Mouse (Mus musculus) myocyte (in vitro differentiated cells): ENCODE measurements around the gene Zfp36l1. TPM values are rescaled to one million over a fixed set of nuclear protein-coding genes. Genes with fewer than 3 reads are reported as not detected.
"Not testable (repeated sequence)": the region's sequence is repeated elsewhere in the genome, so short reads cannot be mapped to it uniquely, and the experiment has no call there.

Experiments
- H3K27me3 ChIP-seq: one replicate; pipeline ENCODE4 v1.6.1; 2011; ENCODE audit not compliant: control insufficient read depth, insufficient read depth, insufficient read length
- H3K36me3 ChIP-seq: one replicate; pipeline ENCODE4 v1.6.1; 2011; ENCODE audit not compliant: control insufficient read depth, insufficient read depth
- H3K4me2 ChIP-seq: one replicate; pipeline ENCODE4 v1.6.1; 2011; ENCODE audit warnings: low read depth, control low read depth
- H3K4me3 ChIP-seq: one replicate; pipeline ENCODE4 v1.5.1; 2011; ENCODE audit warnings: mild to moderate bottlenecking, control low read depth, moderate library complexity
- H3K79me2 ChIP-seq: one replicate; pipeline ENCODE4 v1.6.1; 2011; ENCODE audit not compliant: control insufficient read depth, insufficient read depth
- H3ac ChIP-seq: one replicate; pipeline ENCODE4 v1.6.1; 2011; ENCODE audit not compliant: control insufficient read depth, insufficient read length
- CEBPB ChIP-seq: IDR thresholded peaks from 2 replicates; pipeline ENCODE4 v1.6.1; 2011; ENCODE audit warnings: mild to moderate bottlenecking, moderate library complexity; ENCODE audit not compliant: poor library complexity, insufficient read depth, severe bottlenecking
- E2F4 ChIP-seq: IDR thresholded peaks from one replicate; pipeline ENCODE4 v1.6.1; 2011; ENCODE audit warnings: mild to moderate bottlenecking, control low read depth, moderate library complexity; ENCODE audit not compliant: insufficient read depth
- MAX ChIP-seq: IDR thresholded peaks from one replicate; pipeline ENCODE4 v1.6.1; 2011; ENCODE audit warnings: low read depth, mild to moderate bottlenecking, control low read depth
- MYOD1 ChIP-seq, 3 experiments: IDR thresholded peaks; one replicate each; pipeline ENCODE4 v1.6.1; 2011; ENCODE audit warnings: control low read depth in 2 of 3, low read depth in 2 of 3, mild to moderate bottlenecking in 2 of 3, moderate library complexity in 1 of 3; ENCODE audit not compliant: insufficient read length in 2 of 3, control insufficient read depth in 1 of 3
- MYOG ChIP-seq, 3 experiments: IDR thresholded peaks; one replicate each; pipeline ENCODE4 v1.6.1; 2011; ENCODE audit warnings: control low read depth in 2 of 3, low read depth in 2 of 3, mild to moderate bottlenecking in 2 of 3; ENCODE audit not compliant: insufficient read length in 2 of 3, control insufficient read depth in 1 of 3, insufficient read depth in 1 of 3
- POLR2A ChIP-seq: IDR thresholded peaks from one replicate; pipeline ENCODE4 v1.6.1; 2011; ENCODE audit warnings: low read depth, mild to moderate bottlenecking, control low read depth, moderate library complexity; ENCODE audit not compliant: insufficient read length
- POLR2AphosphoS2 ChIP-seq: IDR thresholded peaks from one replicate; pipeline ENCODE4 v1.6.1; 2011; ENCODE audit warnings: low read depth, control low read depth; ENCODE audit not compliant: insufficient read length
- REST ChIP-seq: IDR thresholded peaks from one replicate; pipeline ENCODE4 v1.6.1; 2011; ENCODE audit warnings: mild to moderate bottlenecking, control low read depth, moderate library complexity; ENCODE audit not compliant: insufficient read depth, insufficient read length
- SRF ChIP-seq: IDR thresholded peaks from one replicate; pipeline ENCODE4 v1.6.1; 2011; ENCODE audit warnings: low read depth; ENCODE audit not compliant: control insufficient read depth, insufficient read length
- TCF12 ChIP-seq: IDR thresholded peaks from one replicate; pipeline ENCODE4 v1.6.1; 2011; ENCODE audit warnings: mild to moderate bottlenecking, control low read depth; ENCODE audit not compliant: poor library complexity, insufficient read depth, severe bottlenecking
- TCF3 ChIP-seq: IDR thresholded peaks from one replicate; pipeline ENCODE4 v1.6.1; 2011; ENCODE audit warnings: low read depth, control low read depth; ENCODE audit not compliant: insufficient read length
- USF1 ChIP-seq: IDR thresholded peaks from one replicate; pipeline ENCODE4 v1.6.1; 2011; ENCODE audit warnings: low read depth, mild to moderate bottlenecking, control low read depth, moderate library complexity
- polyA plus RNA-seq: library from polyadenylated mRNA; unstranded; fragments of >200 nt; fragmentation: generic; extraction: Trizol; gene quantifications from one replicate; pipeline ENCODE4 v1.2.1, GENCODE M21; 2012; ENCODE audit warnings: missing spikeins

Zfp36l1 gene
- polyA plus RNA-seq, 1 experiment, result 35.7 TPM

DNA sequence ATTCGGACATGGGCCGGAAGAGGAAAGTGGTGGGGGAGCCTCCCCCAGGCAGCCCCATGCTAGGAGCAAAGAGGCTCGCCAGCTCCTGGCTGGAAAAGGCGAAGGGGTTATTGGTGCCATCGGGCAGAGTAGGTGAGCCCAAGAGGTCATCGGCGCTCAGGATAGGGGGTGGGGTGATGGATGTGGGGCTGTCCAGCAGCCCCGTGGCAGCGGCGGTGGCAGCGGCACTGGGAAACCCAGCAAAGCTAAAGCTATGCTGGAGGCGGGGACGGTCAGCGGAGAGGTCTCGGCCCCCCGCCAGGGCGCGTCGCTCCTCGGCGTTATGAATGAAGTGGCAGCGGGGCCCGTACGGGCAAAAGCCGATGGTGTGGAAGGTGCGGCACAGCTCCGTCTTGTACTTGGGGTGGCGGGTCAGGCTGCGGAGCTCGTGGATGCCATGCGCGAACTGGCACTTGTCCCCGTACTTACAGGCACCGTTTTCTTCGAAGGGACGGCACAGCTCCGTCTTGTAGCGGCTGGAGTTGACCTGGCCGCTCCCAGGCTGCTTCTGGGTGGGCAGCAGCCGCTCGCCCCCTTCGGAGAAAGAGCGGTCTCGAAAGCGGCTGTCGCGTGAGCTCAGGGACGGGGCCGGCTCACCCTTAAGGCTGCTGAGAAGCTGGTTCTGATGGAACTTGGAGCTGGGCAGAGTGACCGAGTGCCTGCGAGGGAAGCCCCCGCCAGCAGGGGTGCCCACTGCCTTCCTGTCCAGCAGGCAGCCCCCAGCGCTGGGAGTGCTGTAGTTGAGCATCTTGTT is 2.9 kb downstream of the Zfp36l1 start:
- peak; percentile 52 for TF ChIP-seq POLR2AphosphoS2
- TF ChIP-seq POLR2A, result peak; percentile 47
- TF ChIP-seq MYOD1 (IDR thresholded peaks at IDR 0.05; ENCODE audit: control insufficient read depth in 1 of 3, insufficient read length in 2 of 3, low read depth in 2 of 3), result no peak
- no peak for TF ChIP-seq E2F4
- no peak for TF ChIP-seq TCF12
- Histone ChIP-seq H3ac (peak overlapping the region; percentile 78), H3K79me2 (peaks cover 29% of the 10 kb centered on the region), H3K36me3 (peaks cover 16% of the 10 kb centered on the region), H3K4me3 (peak overlapping the region; percentile 100), H3K27me3 (no peaks in the 10 kb centered on the region), H3K4me2 (peak overlapping the region; percentile 76)

DNA sequence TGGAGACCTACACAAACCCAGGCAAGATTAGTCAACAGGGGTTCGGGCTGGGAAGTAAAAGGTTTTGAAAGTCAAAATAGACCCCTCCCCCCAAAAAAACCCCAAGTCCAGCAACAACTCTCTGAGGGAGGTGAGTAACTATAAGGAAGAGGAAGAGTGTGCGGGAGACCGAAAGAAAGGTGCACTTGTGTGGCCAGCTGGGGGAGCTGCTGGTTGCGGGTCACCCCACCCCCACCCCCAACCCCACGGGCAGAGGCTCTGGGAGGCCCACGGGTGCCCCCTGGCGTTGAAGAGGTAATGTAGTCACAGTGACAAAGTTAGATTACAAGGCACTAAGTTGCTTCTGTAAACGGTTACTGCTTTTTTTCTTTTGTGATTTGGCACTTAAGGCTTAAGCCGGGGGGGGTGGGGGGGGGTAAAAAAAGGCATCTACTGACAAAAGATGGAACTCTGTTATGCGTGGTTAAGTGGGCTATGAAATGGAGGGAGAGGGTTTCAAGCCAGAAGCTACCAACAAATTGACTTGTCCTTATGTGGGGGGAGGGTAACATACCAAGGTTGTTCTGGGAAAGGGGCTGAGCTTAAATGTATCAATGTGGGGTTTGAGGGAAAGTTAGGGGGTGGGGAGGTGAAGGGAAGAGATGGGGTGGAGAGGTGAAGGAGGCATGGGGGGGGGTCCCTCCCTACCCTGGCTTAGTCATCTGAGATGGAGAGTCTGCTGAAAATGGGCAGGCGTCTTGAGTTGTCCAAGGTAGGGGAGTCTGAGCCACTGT is 3.7 kb downstream of the Zfp36l1 start:
- not testable (repeated sequence) for H3ac ChIP-seq, H3K27me3 ChIP-seq, H3K4me3 ChIP-seq
- peaks cover 29% of the 10 kb centered on the region for H3K79me2 ChIP-seq
- peak overlapping the region; percentile 76 for H3K4me2 ChIP-seq
- H3K36me3 ChIP-seq, result peaks cover 16% of the 10 kb centered on the region
- TF ChIP-seq POLR2AphosphoS2 (peak; percentile 47), MYOD1 (IDR thresholded peaks at IDR 0.05; ENCODE audit: control insufficient read depth in 1 of 3, insufficient read length in 2 of 3, low read depth in 2 of 3) (peak in 1 of 3 experiments; percentile 6)

GRCm38 (mm10) chr12:80106896-80107667 is 5.7 kb downstream of the Zfp36l1 start:
- TF ChIP-seq SRF, result no peak
- peak; percentile 28 for TF ChIP-seq POLR2A
- no peak for TF ChIP-seq MYOD1 (IDR thresholded peaks at IDR 0.05; ENCODE audit: control insufficient read depth in 1 of 3, insufficient read length in 2 of 3, low read depth in 2 of 3)
- peak; percentile 89 for TF ChIP-seq POLR2AphosphoS2
- TF ChIP-seq TCF3, result no peak
- TF ChIP-seq MYOG (IDR thresholded peaks at IDR 0.05; ENCODE audit: control insufficient read depth in 1 of 3, insufficient read depth in 1 of 3, insufficient read length in 2 of 3, low read depth in 2 of 3), result no peak
- no peak for TF ChIP-seq CEBPB
- no peak for TF ChIP-seq USF1
- no peak for TF ChIP-seq REST
- TF ChIP-seq E2F4, result no peak
- TF ChIP-seq MAX, result no peak
- H3K4me3 ChIP-seq, result no peak overlapping the region
- H3K36me3 ChIP-seq, result peaks cover 16% of the 10 kb centered on the region
- peaks cover 21% of the 10 kb centered on the region for H3K79me2 ChIP-seq
- no peak overlapping the region for H3K4me2 ChIP-seq
- H3ac ChIP-seq, result no peak overlapping the region
- no peaks in the 10 kb centered on the region for H3K27me3 ChIP-seq

DNA sequence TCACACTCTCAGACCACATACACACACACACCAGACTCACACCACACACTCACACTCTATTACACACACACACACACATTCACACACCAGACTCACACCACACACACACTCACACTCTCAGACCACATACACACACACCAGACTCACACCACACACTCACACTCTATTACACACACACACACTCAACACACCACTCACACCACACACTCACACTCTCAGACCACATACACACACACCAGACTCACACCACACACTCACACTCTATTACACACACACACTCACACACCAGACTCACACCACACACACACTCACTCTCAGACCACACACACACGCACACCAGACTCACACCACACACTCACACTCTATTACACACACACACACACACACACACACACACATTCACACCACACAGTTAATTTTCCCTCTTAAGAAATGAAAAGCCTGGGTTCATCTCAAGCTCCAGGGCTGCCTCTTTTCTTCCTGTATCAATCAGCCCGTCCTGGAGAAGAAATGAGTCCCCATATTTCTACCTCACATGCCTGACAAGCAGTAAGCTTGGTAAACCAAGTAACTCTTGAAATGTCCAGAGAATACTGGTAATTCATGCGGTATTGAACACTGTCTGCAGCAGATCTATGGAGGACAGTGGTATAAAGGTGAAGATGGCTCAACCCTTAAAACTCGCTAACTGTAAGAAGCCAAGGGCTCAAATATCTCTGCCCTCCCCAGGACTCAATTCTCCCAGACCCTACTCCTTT is 6.5 kb downstream of the Zfp36l1 start:
- TF ChIP-seq POLR2AphosphoS2, result peak; percentile 76
- TF ChIP-seq USF1, result no peak

More for the DNA sequence above, 6.5 kb downstream of the Zfp36l1 start:
- Histone ChIP-seq H3K27me3 (no peaks in the 10 kb centered on the region), H3K79me2 (peaks cover 14% of the 10 kb centered on the region), H3K36me3 (peaks cover 16% of the 10 kb centered on the region), H3ac (no peak overlapping the region), H3K4me2 (no peak overlapping the region), H3K4me3 (no peak overlapping the region)
